Mouse (Mus musculus): ENCODE results near the gene Tarbp1.

DNA sequence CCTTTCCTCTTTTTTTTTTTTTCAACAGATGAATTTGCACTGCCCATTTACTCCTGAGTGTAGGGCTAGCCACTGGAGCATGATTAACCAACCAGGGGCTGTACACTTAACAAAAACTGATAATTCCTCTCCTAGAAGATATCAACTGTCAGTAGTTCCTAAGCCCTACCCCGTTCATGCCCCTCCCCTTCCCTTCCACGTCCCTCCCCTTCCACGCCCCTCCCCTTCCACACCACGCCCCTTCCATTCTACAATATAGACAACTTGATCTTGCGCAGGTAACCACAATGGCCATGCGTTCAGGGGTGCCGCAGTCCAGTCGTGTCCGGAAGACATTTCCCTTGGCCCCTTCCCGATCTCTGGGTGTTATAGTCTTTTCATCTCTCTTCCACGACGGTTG lies 20.6 kb upstream of the Tarbp1 start:
- TF ChIP-seq CTCF (IDR thresholded peaks at IDR 0.05; ENCODE audit: low read depth) (no peak), EP300 (optimal IDR thresholded peaks at IDR 0.05) (no peak)

All from stomach, postnatal 0 days (tissue).